Mouse (Mus musculus): ENCODE data around the gene Adarb1. TPM values are rescaled to one million over a fixed set of nuclear protein-coding genes. Genes with fewer than 3 reads are reported as not detected.

Gene Adarb1
- polyA plus RNA-seq, 1 experiment from 2014 or later = 6.9 TPM

GRCm38 (mm10) chr10:77305766-77306165 is 112.3 kb downstream of the Adarb1 start:
- Histone ChIP-seq H3K4me1 (replicated peaks; ENCODE audit: control insufficient read depth, insufficient read depth) (no peaks in the 10 kb centered on the region), H3K9ac (ENCODE audit: low read length) (no peak overlapping the region), H3K36me3 (ENCODE audit: control insufficient read depth, insufficient read depth, low read length) (no peaks in the 10 kb centered on the region; the same call in 1 of the 2 replicates), H3K27me3 (ENCODE audit: control insufficient read depth, insufficient read depth, low read length) (no peaks in the 10 kb centered on the region), H3K4me2 (replicated peaks; ENCODE audit: low read depth) (no peak overlapping the region), H3K9me3 (ENCODE audit: control insufficient read depth, low read length) (no peaks in the 10 kb centered on the region), H3K27ac (replicated peaks) (no peak overlapping the region), H3K4me3 (ENCODE audit: low read depth, low read length) (no peak overlapping the region)
- WGBS = 82% methylated on average over 8 of the region's 8 CpGs
- DNase-seq (ENCODE audit: low spot score) (no peak), ATAC-seq (ENCODE audit: low FRiP score, low TSS enrichment) (no peak)
- TF ChIP-seq EP300 (optimal IDR thresholded peaks at IDR 0.05) (no peak), CTCF (IDR thresholded peaks at IDR 0.05; ENCODE audit: low read depth) (no peak)

DNA sequence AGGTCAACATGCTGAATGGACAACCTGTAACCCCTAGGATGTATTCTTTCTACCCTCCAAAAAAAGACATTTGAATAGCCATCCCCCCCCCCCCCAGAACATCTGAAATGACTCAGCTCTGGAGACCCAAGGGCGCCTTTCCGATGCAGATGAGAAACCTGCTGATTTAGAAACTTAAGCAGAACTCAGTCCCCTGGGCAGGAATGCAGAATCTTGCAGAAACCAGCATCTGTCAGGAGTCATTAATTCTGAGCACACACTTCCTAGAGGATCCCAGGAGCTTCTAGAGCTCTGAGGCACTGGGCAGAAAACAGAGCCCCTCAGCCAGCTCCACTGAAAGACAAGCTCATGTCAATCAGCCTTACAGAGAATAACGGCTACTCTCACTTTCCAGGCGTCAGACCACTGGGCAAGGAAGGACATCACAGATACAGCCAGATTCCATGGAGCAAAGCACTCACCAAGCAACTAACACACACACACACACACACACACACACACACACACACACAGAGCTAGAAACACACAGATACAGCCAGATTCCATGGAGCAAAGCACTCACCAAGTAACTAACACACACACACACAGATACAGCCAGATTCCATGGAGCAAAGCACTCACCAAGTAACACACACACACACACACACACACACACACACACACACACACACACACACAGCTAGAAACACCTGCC is 113.1 kb downstream of the Adarb1 start:
- Histone ChIP-seq H3K4me3 (ENCODE audit: low read depth, low read length) (no peak overlapping the region), H3K27ac (replicated peaks) (no peak overlapping the region), H3K4me2 (replicated peaks; ENCODE audit: low read depth) (no peak overlapping the region), H3K36me3 (ENCODE audit: control insufficient read depth, insufficient read depth, low read length) (no peaks in the 10 kb centered on the region; the same call in 1 of the 2 replicates), H3K27me3 (ENCODE audit: control insufficient read depth, insufficient read depth, low read length) (no peaks in the 10 kb centered on the region), H3K9me3 (ENCODE audit: control insufficient read depth, low read length) (no peaks in the 10 kb centered on the region), H3K4me1 (replicated peaks; ENCODE audit: control insufficient read depth, insufficient read depth) (no peaks in the 10 kb centered on the region), H3K9ac (ENCODE audit: low read length) (no peak overlapping the region)
- no peak for ATAC-seq (ENCODE audit: low FRiP score, low TSS enrichment)
- TF ChIP-seq CTCF (IDR thresholded peaks at IDR 0.05; ENCODE audit: low read depth) (no peak), EP300 (optimal IDR thresholded peaks at IDR 0.05) (no peak)
- 66% methylated on average over 4 of the region's 4 CpGs for WGBS
- DNase-seq (ENCODE audit: low spot score) = no peak

DNA sequence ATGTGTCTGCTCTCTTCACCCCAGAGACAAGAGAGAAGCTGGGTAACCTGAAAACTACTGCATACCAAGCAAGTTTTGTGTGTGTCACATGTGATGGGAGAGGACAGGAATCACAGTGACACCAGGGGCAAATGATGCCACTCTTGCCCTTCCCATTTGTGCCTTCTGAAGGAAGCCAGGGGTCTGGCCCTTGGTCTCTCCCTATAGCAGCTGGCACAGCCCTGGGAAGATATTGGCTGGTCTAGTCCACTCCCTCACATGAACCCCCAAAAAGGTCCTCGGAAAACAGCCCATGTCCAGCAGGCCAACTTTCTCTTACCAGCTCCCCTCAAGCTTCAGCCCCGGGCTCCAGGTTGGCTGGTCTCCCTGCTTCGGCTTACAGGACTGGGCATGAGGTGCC is 113.7 kb downstream of the Adarb1 start:
- no peak for TF ChIP-seq CTCF (IDR thresholded peaks at IDR 0.05; ENCODE audit: low read depth)
- TF ChIP-seq EP300 (optimal IDR thresholded peaks at IDR 0.05) = no peak
- no peak for ATAC-seq (ENCODE audit: low FRiP score, low TSS enrichment)
- Histone ChIP-seq H3K4me1 (replicated peaks; ENCODE audit: control insufficient read depth, insufficient read depth) (no peaks in the 10 kb centered on the region), H3K36me3 (ENCODE audit: control insufficient read depth, insufficient read depth, low read length) (no peaks in the 10 kb centered on the region; the same call in 1 of the 2 replicates), H3K27ac (replicated peaks) (no peak overlapping the region), H3K4me3 (ENCODE audit: low read depth, low read length) (no peak overlapping the region), H3K9me3 (ENCODE audit: control insufficient read depth, low read length) (no peaks in the 10 kb centered on the region), H3K9ac (ENCODE audit: low read length) (no peak overlapping the region), H3K4me2 (replicated peaks; ENCODE audit: low read depth) (no peak overlapping the region), H3K27me3 (ENCODE audit: control insufficient read depth, insufficient read depth, low read length) (no peaks in the 10 kb centered on the region)
- DNase-seq (ENCODE audit: low spot score) = no peak
- 89% methylated on average over 3 of the region's 3 CpGs for WGBS

GRCm38 (mm10) chr10:77300934-77301297 is 117.2 kb downstream of the Adarb1 start:
- no peaks in the 10 kb centered on the region for H3K27me3 ChIP-seq (ENCODE audit: control insufficient read depth, insufficient read depth, low read length)
- ATAC-seq (ENCODE audit: low FRiP score, low TSS enrichment) = no peak
- no peak overlapping the region for H3K27ac ChIP-seq (replicated peaks)
- WGBS = 72% methylated on average over 4 of the region's 4 CpGs
- no peak overlapping the region for H3K9ac ChIP-seq (ENCODE audit: low read length)
- no peak overlapping the region for H3K4me2 ChIP-seq (replicated peaks; ENCODE audit: low read depth)
- DNase-seq (ENCODE audit: low spot score) = peak; percentile 33
- no peak overlapping the region for H3K4me3 ChIP-seq (ENCODE audit: low read depth, low read length)
- no peaks in the 10 kb centered on the region for H3K9me3 ChIP-seq (ENCODE audit: control insufficient read depth, low read length)
- H3K4me1 ChIP-seq (replicated peaks; ENCODE audit: control insufficient read depth, insufficient read depth) = no peaks in the 10 kb centered on the region
- TF ChIP-seq CTCF (IDR thresholded peaks at IDR 0.05; ENCODE audit: low read depth) (no peak), EP300 (optimal IDR thresholded peaks at IDR 0.05) (no peak)
- H3K36me3 ChIP-seq (ENCODE audit: control insufficient read depth, insufficient read depth, low read length) = no peaks in the 10 kb centered on the region; the same call in 1 of the 2 replicates

GRCm38 (mm10) chr10:77300237-77300933 is 117.7 kb downstream of the Adarb1 start:
- H3K9ac ChIP-seq (ENCODE audit: low read length) = no peak overlapping the region
- no peak for ATAC-seq (ENCODE audit: low FRiP score, low TSS enrichment)
- no peaks in the 10 kb centered on the region for H3K27me3 ChIP-seq (ENCODE audit: control insufficient read depth, insufficient read depth, low read length)
- DNase-seq (ENCODE audit: low spot score) = no peak
- no peaks in the 10 kb centered on the region for H3K9me3 ChIP-seq (ENCODE audit: control insufficient read depth, low read length)
- H3K4me1 ChIP-seq (replicated peaks; ENCODE audit: control insufficient read depth, insufficient read depth) = no peaks in the 10 kb centered on the region
- no peaks in the 10 kb centered on the region; the same call in 1 of the 2 replicates for H3K36me3 ChIP-seq (ENCODE audit: control insufficient read depth, insufficient read depth, low read length)
- 82% methylated on average over 8 of the region's 8 CpGs for WGBS
- H3K4me2 ChIP-seq (replicated peaks; ENCODE audit: low read depth) = no peak overlapping the region
- H3K27ac ChIP-seq (replicated peaks) = no peak overlapping the region
- TF ChIP-seq EP300 (optimal IDR thresholded peaks at IDR 0.05) (no peak), CTCF (IDR thresholded peaks at IDR 0.05; ENCODE audit: low read depth) (no peak)
- H3K4me3 ChIP-seq (ENCODE audit: low read depth, low read length) = no peak overlapping the region

GRCm38 (mm10) chr10:77299194-77299593 is 118.9 kb downstream of the Adarb1 start:
- DNase-seq (ENCODE audit: low spot score) (no peak), ATAC-seq (ENCODE audit: low FRiP score, low TSS enrichment) (no peak)
- Histone ChIP-seq H3K9me3 (ENCODE audit: control insufficient read depth, low read length) (no peaks in the 10 kb centered on the region), H3K9ac (ENCODE audit: low read length) (no peak overlapping the region), H3K36me3 (ENCODE audit: control insufficient read depth, insufficient read depth, low read length) (no peaks in the 10 kb centered on the region; the same call in 1 of the 2 replicates), H3K4me2 (replicated peaks; ENCODE audit: low read depth) (no peak overlapping the region), H3K27me3 (ENCODE audit: control insufficient read depth, insufficient read depth, low read length) (no peaks in the 10 kb centered on the region), H3K27ac (replicated peaks) (no peak overlapping the region), H3K4me3 (ENCODE audit: low read depth, low read length) (no peak overlapping the region), H3K4me1 (replicated peaks; ENCODE audit: control insufficient read depth, insufficient read depth) (no peaks in the 10 kb centered on the region)
- TF ChIP-seq CTCF (IDR thresholded peaks at IDR 0.05; ENCODE audit: low read depth) (no peak), EP300 (optimal IDR thresholded peaks at IDR 0.05) (no peak)
- 78% methylated on average over 2 of the region's 2 CpGs for WGBS

All from stomach, postnatal 0 days (tissue).